Mouse (Mus musculus) T-helper 2 cell (primary cell): ENCODE measurements around the gene Pip4k2b.

Source experiments
- in situ Hi-C: fragments of 300-600 bp; cut with MboI, MseI; formaldehyde crosslinking; loops from one replicate; pipeline ENCODE4 v1.15.1; 2025; ENCODE audit warnings: high pct_unique_total_duplicates

The Pip4k2b gene

DNA sequence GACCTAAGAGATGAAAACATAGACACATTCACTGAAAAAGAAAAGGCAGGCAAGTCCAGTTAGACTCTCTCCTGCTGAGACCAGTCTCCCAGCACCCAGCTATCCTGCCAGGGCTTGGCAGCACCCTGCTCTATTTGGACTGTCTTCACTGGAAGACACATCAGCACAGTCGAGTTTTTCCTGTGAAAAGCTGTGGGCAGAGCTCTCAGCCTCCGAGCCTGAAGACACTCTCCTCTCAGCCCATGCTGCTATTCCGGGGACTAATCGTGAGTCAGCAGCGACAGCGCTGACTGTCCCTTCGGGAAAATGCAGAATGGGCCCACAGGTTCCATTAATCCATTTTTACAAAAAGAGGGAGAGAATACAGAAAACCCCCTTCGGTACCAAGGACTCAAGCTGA lies 8.8 kb upstream of the Pip4k2b start:
- in situ Hi-C loops: no loop called here

DNA sequence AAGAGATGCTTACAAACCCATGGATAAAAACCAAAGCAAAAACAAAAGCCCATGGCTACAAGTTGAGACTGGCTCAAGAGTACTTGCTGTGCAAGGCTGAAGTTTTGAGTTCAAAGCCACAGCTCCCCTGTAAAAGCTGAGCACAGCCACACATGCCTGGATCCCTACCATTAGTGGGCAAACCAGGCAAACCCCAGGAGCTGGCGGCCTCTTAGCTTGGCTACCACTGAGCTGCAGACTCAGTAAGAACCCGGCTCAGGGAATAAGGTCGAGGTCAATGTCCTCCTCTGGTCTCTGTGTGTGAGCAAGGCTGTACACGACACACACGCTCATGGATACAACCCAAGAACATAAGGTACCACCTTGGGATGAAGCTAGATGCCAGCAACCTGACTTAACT lies 4.0 kb upstream of the Pip4k2b start:
- in situ Hi-C loops: no loop called here

DNA sequence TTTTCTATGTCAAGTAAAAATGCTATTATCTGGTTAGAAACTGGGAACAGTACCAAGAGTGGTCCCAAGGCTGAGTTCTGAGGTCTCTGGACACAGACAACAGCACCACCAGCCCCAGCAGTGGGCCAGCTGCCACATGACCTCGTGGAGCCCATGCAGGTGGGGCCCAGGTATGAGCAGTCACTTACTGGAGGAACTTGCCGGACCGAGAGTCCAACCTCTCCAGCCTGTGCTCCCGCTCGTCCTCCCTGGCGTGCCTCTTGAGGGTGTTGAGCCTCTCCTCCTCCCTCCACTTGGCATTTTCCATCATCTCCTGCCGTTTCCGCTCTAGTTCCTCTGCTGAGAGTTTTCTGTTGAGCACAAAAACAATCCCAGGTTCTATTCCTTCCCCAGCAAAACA lies 3.3 kb upstream of the Pip4k2b start:
- in situ Hi-C loops: no loop called here

DNA sequence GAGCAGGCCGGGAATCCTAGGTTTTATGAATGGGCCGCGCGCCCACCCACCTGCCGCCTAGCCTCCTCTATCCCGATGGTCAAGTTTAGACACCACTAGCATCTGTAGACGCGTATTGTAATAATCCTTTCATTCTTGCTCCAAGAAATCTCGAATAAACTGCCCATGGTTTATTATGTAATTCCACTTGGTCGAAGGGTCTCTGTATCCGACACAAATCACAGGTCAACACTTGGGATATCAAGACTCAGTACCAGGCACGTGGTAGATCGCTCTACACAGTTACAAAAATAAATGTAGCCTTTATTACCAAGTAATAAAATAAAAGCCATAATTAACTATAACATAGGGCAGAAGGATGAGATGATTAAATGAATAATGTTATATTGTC lies 822 bp upstream of the Pip4k2b start:
- in situ Hi-C loops: no loop called here

DNA sequence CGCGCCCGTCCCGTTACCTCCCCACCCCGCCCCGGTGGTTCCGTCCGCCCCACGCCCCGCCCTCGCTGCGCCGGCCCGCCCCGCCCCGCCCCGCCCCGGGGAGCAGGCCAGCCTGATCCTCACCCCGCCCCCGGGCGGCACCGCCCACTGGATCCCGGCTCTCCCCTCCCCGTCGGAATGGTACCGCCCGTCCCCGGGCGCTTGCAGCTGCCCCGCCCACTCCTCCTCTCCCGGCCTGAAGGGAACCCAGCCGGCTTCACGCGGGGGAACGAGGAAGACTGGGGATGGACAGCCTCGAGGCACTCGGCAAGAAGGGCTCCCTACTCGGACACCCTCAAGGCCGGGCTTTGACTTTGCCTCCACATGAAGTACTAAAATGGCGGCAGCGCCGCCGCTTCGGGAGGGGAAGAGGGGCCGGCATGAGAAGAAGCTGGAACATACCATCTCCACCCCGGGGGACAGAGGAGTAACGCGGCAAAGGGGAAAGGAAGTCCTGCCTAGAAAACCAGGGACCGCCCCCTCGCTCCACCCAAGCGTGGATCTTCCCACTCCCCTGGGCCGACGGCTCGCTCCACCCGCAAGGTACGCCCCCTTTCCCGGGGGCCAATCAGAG lies 320 bp upstream of the Pip4k2b start:
- in situ Hi-C loops: no loop called here

DNA sequence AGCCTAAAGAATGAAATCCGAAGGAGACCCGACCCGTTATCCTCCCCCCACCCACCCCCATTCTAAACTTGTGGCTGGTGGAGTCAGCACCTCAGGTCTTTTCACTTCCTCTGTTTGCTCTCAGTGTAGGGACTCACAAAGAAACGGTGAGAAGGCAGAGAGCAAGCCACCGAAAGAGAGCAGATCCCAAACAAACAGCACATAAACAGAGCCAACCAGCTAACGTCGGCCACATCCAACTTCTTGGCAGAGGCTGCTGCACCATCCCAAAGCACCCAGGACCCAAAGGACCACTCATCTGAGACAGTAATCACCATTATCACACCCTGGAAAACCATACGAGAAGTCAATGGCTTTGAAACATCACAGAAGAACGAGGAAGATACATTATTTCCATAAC lies 1.1 kb downstream of the Pip4k2b start:
- in situ Hi-C loops: no loop called here

DNA sequence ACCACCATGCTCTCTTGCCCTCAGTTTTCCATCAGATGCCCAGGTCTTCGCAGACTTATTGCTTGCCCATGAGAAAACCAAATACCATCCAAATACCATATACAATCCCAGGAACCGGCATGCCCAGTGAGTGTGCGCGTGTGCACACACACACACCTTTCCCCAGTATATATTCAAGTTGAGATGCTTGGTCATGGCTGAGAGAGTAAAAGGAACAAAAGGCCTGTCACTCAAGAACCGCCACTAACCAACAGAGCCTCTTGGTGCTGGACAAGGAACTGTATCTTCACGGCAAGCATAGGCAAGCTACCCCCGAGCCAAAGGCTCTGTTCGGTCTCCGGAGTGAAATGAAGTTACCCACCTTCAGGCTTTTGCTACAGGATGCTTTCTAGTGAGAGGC lies 1.9 kb downstream of the Pip4k2b start:
- in situ Hi-C loops: no loop called here

DNA sequence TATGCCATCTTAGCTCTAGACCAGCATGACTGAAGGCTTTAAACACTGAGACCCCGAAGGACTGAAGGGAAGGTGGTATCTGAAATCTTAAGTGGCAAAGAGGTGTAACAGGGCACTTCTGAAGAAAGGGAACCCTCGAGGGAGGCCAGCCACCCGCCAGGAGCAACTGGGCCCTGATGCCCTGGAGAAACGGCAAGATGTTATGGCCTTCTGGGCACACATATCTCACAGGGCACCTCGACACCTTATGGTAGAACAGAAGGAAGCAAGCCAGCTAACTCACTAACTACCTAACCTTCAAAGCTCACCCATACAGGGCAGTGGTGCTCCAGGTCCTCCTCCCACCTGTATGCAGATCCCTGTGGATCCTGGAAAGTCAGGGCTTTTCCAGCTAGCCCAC lies 2.3 kb downstream of the Pip4k2b start:
- in situ Hi-C loops: no loop called here

DNA sequence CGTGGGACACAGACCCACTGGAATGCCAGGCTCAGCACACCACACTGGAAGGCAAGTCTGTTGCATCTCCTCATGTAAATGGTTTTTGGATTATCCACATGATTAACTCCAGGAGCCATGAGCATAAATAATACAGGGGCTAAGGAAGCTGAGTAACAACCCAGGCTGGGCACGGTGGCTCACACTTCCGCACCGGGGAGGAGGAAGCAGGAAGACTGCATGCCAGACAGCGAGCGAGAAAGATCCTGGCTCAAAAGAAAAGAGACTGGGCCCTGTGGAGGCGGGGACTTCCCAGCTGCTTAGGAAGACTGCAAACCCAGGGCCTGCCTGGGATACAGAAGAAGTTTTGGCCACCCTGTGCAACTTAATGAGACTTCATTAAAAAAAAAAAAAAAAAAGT lies 4.3 kb downstream of the Pip4k2b start:
- in situ Hi-C loops: no loop called here

DNA sequence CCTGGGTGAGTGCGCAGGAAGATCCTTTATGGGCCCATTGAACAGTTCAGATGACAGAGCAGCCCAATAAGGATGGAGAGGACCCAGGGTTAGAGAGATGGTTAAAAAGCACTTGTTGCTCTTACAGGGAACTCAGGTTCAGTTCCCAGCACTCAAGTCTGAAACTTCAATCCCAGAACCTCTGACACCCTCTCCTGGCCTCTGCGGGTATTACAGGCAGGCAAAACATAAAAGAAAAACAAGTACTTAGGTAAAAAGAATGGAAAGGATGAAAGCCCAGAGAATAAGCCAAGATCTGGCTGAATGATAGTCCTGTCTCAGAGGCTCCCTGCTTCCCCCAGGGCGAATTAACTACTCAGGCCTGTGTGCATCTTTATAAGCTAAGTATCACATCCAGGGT lies 5.3 kb downstream of the Pip4k2b start:
- in situ Hi-C loops: loop anchor here (5.0 kb wide), 1 partner anchor 37 kb away; the partner anchor contains the start of genes Pcgf2 and Psmb3

DNA sequence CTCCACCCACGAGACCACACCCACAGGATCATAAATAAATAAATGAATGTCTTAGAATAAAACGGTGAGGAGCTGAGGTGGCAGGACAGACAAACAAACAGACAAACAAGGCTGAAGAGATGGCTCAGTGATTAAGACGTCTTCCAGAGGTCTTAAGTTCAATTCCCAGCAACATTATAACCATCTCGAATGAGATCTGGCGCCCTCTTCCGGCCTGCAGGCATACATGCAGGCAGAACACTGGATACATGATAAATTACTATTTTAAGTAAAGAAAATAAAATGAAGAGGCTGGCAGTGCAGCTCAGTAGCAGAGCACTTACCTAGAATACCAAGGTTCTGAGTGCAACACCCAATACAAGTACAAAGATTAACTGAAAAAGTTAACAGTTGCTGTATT lies 5.8 kb downstream of the Pip4k2b start:
- in situ Hi-C loops: loop anchor here (5.0 kb wide), 1 partner anchor 36 kb away; the partner anchor contains the start of genes Pcgf2 and Psmb3

DNA sequence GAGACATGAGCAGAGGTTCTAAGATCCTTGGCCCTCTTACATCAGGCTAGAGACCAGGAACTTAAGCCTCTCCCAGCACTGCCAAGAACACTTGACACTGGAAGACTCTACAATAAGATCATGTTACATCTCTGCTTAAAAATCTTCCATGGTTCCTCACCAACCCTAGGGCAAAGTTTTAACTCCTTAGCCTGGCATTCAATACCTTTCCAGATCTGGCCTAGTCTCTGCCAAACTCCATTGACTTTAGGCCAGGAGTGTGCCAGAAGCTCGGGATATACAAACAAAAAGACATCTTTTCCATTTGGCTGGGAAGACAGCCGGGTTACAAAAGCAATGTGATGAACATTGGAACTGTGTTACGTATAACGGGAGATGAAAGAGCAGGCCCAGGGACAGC lies 6.9 kb downstream of the Pip4k2b start:
- in situ Hi-C loops: loop anchor here (5.0 kb wide), 1 partner anchor 35 kb away; the partner anchor contains the start of genes Pcgf2 and Psmb3

DNA sequence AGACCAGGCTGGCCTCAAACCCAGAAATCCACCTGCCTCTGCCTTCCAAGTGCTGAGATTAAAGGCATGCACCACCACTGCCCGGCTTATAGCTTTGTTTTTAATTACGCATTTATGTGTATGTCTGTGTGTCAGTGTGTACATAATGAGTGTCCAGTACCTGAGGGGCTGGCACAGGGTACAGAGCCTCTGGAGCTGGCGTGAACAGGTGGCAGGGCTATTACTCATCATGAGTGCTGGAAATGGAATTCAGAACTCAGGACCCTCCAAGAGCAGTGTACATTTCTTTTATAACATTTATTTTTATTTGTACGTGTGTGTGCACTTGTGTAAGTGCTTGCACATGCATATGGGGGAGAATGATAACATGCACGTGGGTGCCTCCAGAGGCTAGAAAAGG lies 7.9 kb downstream of the Pip4k2b start:
- in situ Hi-C loops: loop anchor here (5.0 kb wide), 1 partner anchor 34 kb away; the partner anchor contains the start of genes Pcgf2 and Psmb3

DNA sequence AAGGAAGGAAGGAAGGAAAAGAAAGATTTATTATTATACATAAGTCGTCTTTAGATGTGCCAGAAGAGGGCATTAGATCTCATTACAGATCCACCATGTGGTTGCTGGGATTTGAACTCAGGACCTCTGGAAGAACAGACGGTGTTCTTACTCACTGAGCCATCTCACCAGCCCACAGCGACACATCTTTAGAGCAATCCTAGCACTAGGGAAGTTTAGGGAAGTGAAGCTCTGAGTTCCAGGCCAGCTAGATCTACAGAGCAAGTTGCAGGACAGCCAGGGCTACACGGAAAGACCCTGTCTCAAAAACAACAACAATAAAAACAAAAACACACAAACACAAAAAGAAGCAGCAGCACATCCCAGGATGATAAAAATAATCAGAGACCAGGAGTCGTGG lies 9.7 kb downstream of the Pip4k2b start:
- in situ Hi-C loops: loop anchor here (5.0 kb wide), 1 partner anchor 33 kb away; the partner anchor contains the start of genes Pcgf2 and Psmb3

DNA sequence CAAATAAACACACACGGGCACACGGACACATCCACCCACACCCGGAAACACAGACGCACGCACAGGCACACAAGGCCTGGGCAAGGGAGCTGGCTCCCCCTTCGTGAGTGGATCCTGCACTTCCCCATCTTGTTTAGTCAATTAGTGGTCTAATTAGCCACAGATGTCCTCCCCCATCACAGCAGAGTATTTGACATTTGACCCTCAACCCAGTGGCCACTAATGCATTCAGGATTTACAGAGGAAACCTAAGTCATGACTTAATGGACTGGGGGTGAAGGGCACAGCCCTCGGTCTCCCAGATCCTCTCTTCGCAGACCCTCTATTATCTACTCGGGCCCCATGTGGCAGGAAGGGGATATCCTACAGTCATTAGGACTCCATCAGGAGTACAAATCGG lies 10.8 kb downstream of the Pip4k2b start:
- in situ Hi-C loops: no loop called here

DNA sequence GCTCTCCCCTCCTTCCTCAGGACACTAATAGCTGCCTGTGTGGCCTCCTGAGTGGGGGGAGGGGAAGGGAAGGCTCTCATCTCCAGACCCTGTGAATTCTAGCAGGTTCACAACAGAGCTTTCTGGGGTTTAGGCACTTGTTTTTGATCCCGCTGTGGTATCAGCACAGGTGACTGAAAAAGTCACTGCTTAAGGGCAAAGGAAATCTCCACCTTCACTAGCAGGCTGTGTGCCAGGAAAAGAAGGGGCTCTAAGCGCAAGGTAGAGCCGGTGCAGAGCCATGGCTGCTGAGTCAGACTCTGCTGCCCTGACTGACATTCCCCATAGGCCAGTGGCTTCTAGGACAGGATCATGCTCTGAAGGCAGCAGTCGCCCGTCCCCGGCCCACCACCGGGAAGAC lies 15.8 kb downstream of the Pip4k2b start:
- in situ Hi-C loops: no loop called here

DNA sequence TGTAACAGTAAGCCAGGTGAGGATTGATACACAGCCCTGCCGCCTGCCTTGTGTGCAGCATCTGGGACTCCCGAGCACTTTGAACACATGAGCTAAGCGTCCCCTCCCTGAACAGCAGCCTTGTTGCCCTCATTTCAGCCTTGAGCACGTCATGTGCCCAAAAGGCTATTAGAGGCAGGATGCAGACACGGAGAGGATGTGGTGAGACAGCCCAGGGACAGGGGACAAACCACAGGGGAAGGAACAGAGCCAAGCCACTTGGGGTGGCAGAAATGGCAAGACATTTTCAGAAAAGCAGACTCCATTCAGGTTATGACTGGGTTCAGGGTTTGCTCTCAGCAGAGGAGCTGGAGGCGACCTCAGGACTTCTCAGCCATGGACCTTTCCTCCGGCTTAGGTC lies 16.2 kb downstream of the Pip4k2b start:
- in situ Hi-C loops: no loop called here

DNA sequence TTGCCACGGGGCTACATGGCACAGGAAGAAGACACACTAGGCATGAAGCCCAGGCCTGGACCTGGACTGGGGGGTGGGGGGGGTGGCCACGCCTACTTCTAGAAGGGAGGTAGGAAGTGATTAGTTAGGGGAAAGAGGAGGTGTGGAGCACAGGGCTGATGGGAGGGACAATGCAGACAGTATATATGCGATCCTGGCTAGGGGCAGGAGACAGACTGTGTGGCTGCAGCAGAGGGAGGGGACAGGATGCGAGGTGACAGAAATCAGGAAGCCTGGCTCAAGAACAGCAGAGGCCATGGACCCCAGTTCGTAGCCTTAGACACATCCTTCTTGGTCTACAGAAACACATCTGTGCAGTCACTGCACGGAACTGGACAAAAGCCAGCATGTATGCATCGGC lies 20.8 kb downstream of the Pip4k2b start:
- in situ Hi-C loops: no loop called here

DNA sequence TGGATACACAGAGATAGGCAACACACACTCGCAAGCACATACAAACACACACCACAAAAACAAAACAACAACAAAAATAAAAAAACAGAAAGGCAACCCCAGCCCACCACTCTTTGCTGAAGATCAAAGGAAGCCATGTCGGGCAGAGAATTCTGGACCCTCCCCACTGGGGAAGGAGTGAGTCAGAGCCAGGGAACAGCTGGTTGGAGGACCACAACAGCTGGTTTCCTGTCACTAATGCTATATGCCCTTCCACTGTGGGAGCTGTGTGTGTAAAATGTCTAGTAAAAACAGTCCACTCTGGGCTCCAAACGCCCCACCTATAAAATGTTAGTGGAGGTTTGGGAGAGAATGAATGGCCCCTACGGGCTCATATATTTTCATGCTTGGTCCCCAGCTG lies 23.2 kb downstream of the Pip4k2b start:
- in situ Hi-C loops: no loop called here

DNA sequence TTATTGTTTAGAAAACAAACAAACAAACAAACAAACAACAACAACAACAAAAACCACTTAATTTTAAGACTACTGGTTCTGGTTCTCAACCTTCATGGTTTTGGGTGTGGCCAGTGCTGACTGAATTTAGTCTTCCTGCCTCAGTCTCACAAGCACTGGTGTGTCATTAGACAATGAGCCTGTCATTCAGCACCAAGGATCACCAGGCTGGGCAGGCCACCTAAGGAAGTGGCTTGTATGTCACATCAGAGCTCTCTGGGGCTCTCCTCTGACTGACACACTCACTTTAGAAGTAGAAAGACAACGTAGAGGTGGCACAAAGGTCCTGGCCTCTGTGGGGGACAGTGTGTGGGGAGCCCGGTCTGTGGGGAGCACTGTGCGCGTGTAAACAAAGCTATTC lies 25.5 kb downstream of the Pip4k2b start:
- in situ Hi-C loops: no loop called here

DNA sequence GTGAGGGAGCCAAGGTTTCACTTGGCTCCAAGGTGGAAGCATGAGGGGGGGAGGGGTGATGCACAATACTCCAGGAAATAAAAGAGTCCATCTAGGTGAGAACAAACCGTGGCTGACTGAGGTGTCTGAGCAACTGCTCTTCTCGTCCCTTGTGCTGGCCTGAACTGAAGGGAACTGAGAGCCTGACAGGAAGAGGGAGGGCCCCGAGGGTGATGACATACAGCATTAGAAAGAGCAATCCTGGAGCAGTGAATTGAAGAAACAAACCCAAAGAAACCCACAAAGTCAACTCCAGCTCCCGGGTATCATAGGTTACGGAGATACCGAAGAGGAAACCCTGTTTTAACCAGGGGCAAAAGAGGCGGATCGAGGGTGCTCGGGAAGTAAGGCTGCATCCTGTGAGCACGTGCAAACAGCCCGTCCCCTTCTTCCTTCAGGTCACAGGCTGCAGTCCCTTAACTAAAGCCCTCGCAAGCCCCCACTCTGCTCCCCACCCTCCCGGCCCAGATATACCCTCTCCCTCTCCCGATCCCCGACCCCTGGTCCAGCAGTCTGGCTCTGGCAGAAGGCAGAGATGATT lies 26.1 kb downstream of the Pip4k2b start:
- in situ Hi-C loops: no loop called here

DNA sequence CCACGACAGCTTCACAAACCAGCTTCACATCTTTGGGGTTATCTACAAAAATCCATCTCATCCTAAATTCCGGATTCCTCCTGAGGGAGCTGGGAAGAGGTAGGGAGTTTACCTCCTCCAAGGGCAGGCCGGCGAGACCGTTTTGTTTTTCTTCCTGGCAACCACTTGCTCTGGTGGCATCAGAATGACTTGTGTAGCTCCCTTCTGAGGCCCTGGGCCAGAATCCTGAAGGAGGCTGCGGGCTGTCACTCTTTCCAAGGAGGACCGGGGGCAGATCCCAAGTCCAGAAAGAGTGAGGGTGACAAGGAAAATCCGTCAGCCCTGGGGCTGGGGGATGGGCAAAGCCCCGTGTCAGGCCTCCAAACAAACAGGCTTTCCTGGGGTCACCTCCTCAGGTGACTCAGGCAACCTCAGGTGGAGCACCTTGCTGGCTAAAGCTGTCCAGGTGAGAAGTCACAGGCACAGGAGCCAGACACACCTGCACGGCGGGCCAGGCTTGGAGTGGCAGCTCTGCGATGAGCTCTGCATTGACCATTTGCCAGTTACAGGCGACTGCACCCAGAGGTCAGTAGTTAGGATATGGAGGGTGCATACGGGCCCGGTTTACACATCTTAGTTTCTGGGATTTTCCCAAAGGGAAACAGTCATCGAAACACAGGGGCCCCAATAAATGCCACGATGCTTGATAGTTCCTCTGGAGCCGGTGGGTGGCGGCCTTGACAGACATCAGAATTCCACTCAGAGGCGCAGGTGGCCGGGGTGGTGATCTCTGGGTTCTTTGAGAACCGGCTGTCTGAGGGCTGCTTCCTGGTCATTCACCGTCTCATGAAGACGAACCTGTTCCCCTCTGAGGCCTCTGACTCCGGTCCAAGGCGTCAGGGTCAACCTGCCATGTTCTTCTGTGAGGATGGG lies 26.9 kb downstream of the Pip4k2b start:
- in situ Hi-C loops: no loop called here

DNA sequence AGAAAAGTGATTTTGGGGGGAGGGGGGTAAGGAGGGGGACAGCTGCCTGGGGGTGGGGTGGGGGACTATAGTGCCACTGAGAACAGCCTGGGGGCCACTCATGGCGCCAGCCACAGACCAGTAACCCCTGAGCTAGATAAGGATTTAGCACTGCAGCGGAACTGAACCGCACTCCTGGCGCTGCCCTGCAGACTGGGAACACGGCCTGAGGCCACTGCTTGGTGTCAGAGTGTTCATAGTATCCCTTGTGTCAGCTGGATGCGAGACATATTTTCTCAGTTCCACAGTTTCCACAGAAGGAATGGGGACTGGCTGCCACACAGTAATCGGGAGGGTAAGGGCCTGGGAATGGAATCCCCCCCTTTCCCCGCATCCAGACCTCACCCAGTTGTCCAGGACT lies 28.5 kb downstream of the Pip4k2b start:
- in situ Hi-C loops: no loop called here
